Mouse (Mus musculus) ES-E14 (cell line): ENCODE results near the gene Ptgdr2.

Experiments
- CHD2 ChIP-seq: IDR thresholded peaks from 2 replicates; pipeline ENCODE4 v1.6.1; 2014; ENCODE audit warnings: mild to moderate bottlenecking, low read depth, low read length, inconsistent platforms
- MAFK ChIP-seq: IDR thresholded peaks from 2 replicates; pipeline ENCODE4 v1.6.1; 2014; ENCODE audit warnings: mild to moderate bottlenecking, low read depth, low read length, inconsistent platforms; ENCODE audit not compliant: insufficient read depth
- ZC3H11A ChIP-seq: IDR thresholded peaks from 2 replicates; pipeline ENCODE4 v1.6.1; 2012; ENCODE audit warnings: low read depth, mild to moderate bottlenecking, inconsistent platforms, low read length, borderline replicate concordance

- no peak for TF ChIP-seq MAFK
- TF ChIP-seq ZC3H11A = no peak
- TF ChIP-seq CHD2 = no peak
These were observed 43.2 kb downstream of the Ptgdr2 start for GRCm38 (mm10) chr19:10980210-10980609.
